Mouse (Mus musculus): ENCODE results near the gene Fus. TPM values are rescaled to one million over a fixed set of nuclear protein-coding genes. Genes with fewer than 3 reads are reported as not detected.

The Fus gene
- polyA plus RNA-seq, 1 experiment from 2014 or later, result 57.7 TPM

DNA sequence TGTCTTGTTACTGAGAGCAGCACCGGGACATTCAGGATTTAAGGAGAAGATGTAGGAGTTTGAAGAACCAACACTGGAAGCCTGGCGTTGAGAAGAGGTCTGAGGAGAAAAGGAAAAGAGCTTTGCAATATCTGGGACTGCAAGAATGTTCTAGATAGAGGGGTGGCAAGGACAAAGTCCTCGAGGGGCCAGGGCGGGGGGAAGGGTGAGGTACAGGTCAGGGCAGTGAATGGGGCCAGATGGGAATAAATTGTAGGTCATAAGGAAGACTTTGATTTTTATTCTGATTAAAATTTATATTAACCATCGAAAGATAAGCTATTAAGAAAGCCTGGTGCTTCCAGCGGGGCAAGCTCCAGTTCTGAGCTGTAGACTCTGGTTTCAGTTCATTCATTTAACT lies 35.8 kb downstream of the Fus start:
- WGBS, result 86% methylated on average over 6 of the region's 6 CpGs
- H3K4me2 ChIP-seq (ENCODE audit: low read depth, low read length), result no peak overlapping the region
- no peak overlapping the region for H3K27ac ChIP-seq (replicated peaks; ENCODE audit: low read depth, low read length)
- H3K9ac ChIP-seq (replicated peaks; ENCODE audit: low read length), result no peak overlapping the region
- H3K4me3 ChIP-seq (ENCODE audit: low read depth, low read length), result no peak overlapping the region
- no peaks in the 10 kb centered on the region for H3K9me3 ChIP-seq (replicated peaks; ENCODE audit: control insufficient read depth, low read length)
- H3K27me3 ChIP-seq (ENCODE audit: control insufficient read depth, insufficient read depth, low read length), result no peaks in the 10 kb centered on the region
- ATAC-seq (replicated peaks; ENCODE audit: insufficient number of reproducible peaks, low FRiP score, low TSS enrichment, low read depth) (no peak), DNase-seq (ENCODE audit: low spot score) (no peak)
- H3K4me1 ChIP-seq (ENCODE audit: control insufficient read depth, insufficient read depth, low read length), result no peaks in the 10 kb centered on the region
- no peaks in the 10 kb centered on the region for H3K36me3 ChIP-seq (replicated peaks; ENCODE audit: control insufficient read depth, insufficient read depth, low read depth, low read length)

DNA sequence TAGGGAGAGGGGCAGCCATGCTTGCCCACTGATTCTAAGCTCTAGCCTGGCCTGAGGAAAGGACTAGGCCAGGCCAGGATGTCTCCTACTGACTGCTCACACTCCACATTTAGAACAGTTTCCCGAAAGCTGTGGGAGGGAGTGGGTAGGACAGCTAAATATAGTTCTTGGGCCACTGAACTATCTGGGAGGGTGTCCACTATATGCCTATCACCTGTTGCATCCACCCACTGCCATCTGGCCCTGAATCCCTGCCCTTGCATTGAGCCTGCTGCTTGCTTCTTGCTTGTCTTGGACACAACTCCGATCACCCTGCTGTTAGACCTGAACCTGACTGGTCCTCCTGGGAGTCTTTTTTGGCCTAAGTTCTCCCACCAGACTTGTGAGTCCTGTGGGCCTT lies 36.4 kb downstream of the Fus start, which contains the start of gene Trim72:
Gene Trim72, plus strand, starts transcription at position 262 of the 400 bp plus-strand sequence.
- H3K4me3 ChIP-seq (ENCODE audit: low read depth, low read length), result peak within 1 kb of the TSS; percentile 18; the same call in 1 of the 2 replicates
- WGBS, result 91% methylated on average over 2 of the region's 2 CpGs
- H3K9me3 ChIP-seq (replicated peaks; ENCODE audit: control insufficient read depth, low read length), result no peaks in the 10 kb centered on the region
- no peak within 1 kb of the TSS for H3K27ac ChIP-seq (replicated peaks; ENCODE audit: low read depth, low read length)
- peak within 1 kb of the TSS; percentile 22 for H3K9ac ChIP-seq (replicated peaks; ENCODE audit: low read length)
- peak within 1 kb of the TSS; percentile 39 for H3K4me2 ChIP-seq (ENCODE audit: low read depth, low read length)
- no peaks in the 10 kb centered on the region for H3K36me3 ChIP-seq (replicated peaks; ENCODE audit: control insufficient read depth, insufficient read depth, low read depth, low read length)
- H3K4me1 ChIP-seq (ENCODE audit: control insufficient read depth, insufficient read depth, low read length), result no peaks in the 10 kb centered on the region
- DNase-seq (ENCODE audit: low spot score) (no peak), ATAC-seq (replicated peaks; ENCODE audit: insufficient number of reproducible peaks, low FRiP score, low TSS enrichment, low read depth) (no peak)
- H3K27me3 ChIP-seq (ENCODE audit: control insufficient read depth, insufficient read depth, low read length), result no peaks in the 10 kb centered on the region

DNA sequence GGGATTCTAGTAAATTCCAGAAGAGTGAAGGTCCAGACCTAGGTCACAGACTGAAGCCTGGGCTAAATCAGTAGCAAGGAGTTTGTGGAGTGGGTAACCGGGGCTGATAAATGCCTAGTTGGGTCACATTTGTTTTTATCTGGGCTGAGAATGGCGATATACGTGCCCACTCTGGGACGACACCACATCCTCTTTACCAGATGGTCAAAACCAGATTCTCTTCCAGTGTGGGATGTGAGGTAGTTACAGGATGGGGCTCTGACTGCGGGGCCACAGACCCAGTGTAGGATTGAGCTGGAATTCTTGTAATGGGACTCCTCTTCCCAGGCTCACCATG lies 36.9 kb downstream of the Fus start:
- ATAC-seq (replicated peaks; ENCODE audit: insufficient number of reproducible peaks, low FRiP score, low TSS enrichment, low read depth), result peak; percentile 41; the same call in 1 of the 2 replicates
- no peak overlapping the region for H3K4me2 ChIP-seq (ENCODE audit: low read depth, low read length)

DNA sequence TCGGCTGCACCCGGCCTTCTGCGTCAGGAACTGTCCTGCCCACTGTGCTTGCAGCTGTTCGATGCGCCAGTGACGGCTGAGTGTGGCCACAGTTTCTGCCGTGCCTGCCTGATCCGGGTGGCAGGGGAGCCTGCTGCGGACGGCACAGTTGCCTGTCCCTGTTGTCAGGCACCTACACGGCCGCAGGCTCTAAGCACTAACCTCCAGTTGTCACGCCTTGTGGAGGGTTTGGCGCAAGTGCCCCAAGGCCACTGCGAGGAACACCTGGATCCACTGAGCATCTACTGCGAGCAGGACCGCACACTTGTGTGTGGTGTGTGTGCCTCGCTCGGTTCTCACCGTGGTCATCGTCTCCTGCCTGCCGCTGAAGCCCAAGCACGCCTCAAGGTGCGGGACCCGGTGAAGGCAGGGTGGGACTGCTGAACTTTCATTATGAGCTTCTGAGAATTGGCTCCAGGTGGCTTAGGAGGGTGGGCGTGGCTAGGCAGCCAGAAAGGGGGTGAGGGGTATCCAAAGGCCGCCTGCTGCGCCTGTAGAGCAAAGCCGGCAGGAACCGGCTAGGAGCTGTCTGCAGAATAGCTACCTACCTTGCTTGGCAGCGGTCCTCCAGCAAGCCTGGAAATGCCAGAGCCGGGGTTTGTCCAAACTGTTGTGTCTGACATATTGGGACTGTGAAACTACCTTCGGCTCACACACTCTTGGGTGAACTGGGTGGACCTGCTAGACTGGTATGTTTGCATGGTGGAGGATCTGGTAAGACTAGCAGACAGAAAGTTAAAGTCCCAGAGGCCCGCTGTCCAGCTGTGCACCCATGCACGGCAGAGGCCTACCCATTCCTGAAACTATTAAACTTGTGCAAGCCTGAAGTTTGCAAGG lies 37.5 kb downstream of the Fus start:
- 15% methylated on average over 35 of the region's 35 CpGs for WGBS
- Histone ChIP-seq H3K4me2 (ENCODE audit: low read depth, low read length) (peak overlapping the region; percentile 39), H3K27me3 (ENCODE audit: control insufficient read depth, insufficient read depth, low read length) (no peaks in the 10 kb centered on the region), H3K27ac (replicated peaks; ENCODE audit: low read depth, low read length) (no peak overlapping the region), H3K4me3 (ENCODE audit: low read depth, low read length) (peak overlapping the region; percentile 18; the same call in 1 of the 2 replicates), H3K9ac (replicated peaks; ENCODE audit: low read length) (peak overlapping the region; percentile 22), H3K4me1 (ENCODE audit: control insufficient read depth, insufficient read depth, low read length) (no peaks in the 10 kb centered on the region), H3K9me3 (replicated peaks; ENCODE audit: control insufficient read depth, low read length) (no peaks in the 10 kb centered on the region), H3K36me3 (replicated peaks; ENCODE audit: control insufficient read depth, insufficient read depth, low read depth, low read length) (no peaks in the 10 kb centered on the region)
- ATAC-seq (replicated peaks; ENCODE audit: insufficient number of reproducible peaks, low FRiP score, low TSS enrichment, low read depth), result peak; percentile 45; the same call in 1 of the 2 replicates
- DNase-seq (ENCODE audit: low spot score), result peak; percentile 68

More for the DNA sequence above, 36.9 kb downstream of the Fus start:
- 57% methylated on average over 5 of the region's 5 CpGs for WGBS
- H3K9me3 ChIP-seq (replicated peaks; ENCODE audit: control insufficient read depth, low read length), result no peaks in the 10 kb centered on the region
- DNase-seq (ENCODE audit: low spot score), result no peak
- no peaks in the 10 kb centered on the region for H3K36me3 ChIP-seq (replicated peaks; ENCODE audit: control insufficient read depth, insufficient read depth, low read depth, low read length)
- H3K27me3 ChIP-seq (ENCODE audit: control insufficient read depth, insufficient read depth, low read length), result no peaks in the 10 kb centered on the region
- no peak overlapping the region for H3K27ac ChIP-seq (replicated peaks; ENCODE audit: low read depth, low read length)
- no peak overlapping the region; the same call in 1 of the 2 replicates for H3K9ac ChIP-seq (replicated peaks; ENCODE audit: low read length)
- no peaks in the 10 kb centered on the region for H3K4me1 ChIP-seq (ENCODE audit: control insufficient read depth, insufficient read depth, low read length)
- H3K4me3 ChIP-seq (ENCODE audit: low read depth, low read length), result no peak overlapping the region

DNA sequence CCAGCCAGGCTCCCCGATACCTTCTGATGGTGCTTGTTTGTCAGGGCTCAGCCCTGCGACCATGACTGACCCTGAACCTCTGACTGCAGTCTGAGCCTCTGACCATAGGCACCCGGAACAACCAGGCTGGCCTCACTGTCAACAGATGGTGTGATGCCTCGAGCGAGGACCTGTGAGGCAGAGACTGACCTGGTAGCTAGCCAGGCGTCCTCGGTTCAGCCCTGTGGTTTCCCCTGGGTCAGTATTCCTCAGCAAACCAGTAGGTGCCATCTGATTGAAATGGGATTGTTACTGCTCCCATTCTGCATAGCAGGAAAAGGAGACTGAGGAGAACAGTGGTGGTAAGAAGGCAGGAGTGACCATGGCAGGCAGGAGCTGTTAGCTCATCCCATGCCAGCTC lies 38.9 kb downstream of the Fus start:
- H3K9ac ChIP-seq (replicated peaks; ENCODE audit: low read length), result no peak overlapping the region
- H3K27me3 ChIP-seq (ENCODE audit: control insufficient read depth, insufficient read depth, low read length), result no peaks in the 10 kb centered on the region
- no peak overlapping the region for H3K27ac ChIP-seq (replicated peaks; ENCODE audit: low read depth, low read length)
- H3K9me3 ChIP-seq (replicated peaks; ENCODE audit: control insufficient read depth, low read length), result no peaks in the 10 kb centered on the region
- DNase-seq (ENCODE audit: low spot score), result no peak
- H3K4me3 ChIP-seq (ENCODE audit: low read depth, low read length), result no peak overlapping the region
- no peaks in the 10 kb centered on the region for H3K4me1 ChIP-seq (ENCODE audit: control insufficient read depth, insufficient read depth, low read length)
- 76% methylated on average over 7 of the region's 7 CpGs for WGBS
- ATAC-seq (replicated peaks; ENCODE audit: insufficient number of reproducible peaks, low FRiP score, low TSS enrichment, low read depth), result no peak
- H3K36me3 ChIP-seq (replicated peaks; ENCODE audit: control insufficient read depth, insufficient read depth, low read depth, low read length), result no peaks in the 10 kb centered on the region
- no peak overlapping the region for H3K4me2 ChIP-seq (ENCODE audit: low read depth, low read length)

DNA sequence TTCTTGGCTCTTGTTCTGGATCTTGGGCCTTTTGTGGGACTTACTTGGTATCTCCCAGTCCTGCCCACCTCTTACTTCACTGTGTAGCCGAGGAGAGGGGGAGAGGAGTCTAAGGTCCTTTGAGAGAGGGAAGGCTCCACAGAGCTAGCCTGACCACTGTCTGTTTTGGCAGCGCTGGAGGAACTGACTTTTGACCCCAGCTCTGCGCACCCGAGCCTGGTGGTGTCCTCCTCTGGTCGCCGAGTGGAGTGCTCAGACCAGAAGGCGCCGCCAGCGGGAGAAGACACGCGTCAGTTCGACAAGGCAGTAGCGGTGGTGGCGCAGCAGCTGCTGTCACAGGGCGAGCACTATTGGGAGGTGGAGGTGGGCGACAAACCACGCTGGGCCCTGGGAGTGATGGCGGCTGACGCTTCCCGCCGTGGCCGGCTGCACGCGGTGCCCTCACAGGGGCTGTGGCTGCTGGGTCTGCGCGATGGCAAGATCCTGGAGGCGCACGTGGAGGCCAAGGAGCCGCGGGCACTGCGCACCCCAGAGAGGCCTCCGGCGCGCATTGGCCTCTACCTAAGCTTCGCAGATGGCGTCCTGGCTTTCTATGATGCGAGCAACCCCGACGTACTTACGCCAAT lies 42.6 kb downstream of the Fus start:
- ATAC-seq (replicated peaks; ENCODE audit: insufficient number of reproducible peaks, low FRiP score, low TSS enrichment, low read depth) (0 out of 2 replicates have a peak, but pooled peaks have one; percentile 37), DNase-seq (ENCODE audit: low spot score) (no peak)
- H3K36me3 ChIP-seq (replicated peaks; ENCODE audit: control insufficient read depth, insufficient read depth, low read depth, low read length), result no peaks in the 10 kb centered on the region
- no peaks in the 10 kb centered on the region for H3K9me3 ChIP-seq (replicated peaks; ENCODE audit: control insufficient read depth, low read length)
- H3K9ac ChIP-seq (replicated peaks; ENCODE audit: low read length), result peak overlapping the region; percentile 13; the same call in 1 of the 2 replicates
- no peaks in the 10 kb centered on the region for H3K27me3 ChIP-seq (ENCODE audit: control insufficient read depth, insufficient read depth, low read length)
- no peak overlapping the region for H3K4me2 ChIP-seq (ENCODE audit: low read depth, low read length)
- no peak overlapping the region for H3K27ac ChIP-seq (replicated peaks; ENCODE audit: low read depth, low read length)
- 49% methylated on average over 39 of the region's 40 CpGs for WGBS
- H3K4me3 ChIP-seq (ENCODE audit: low read depth, low read length), result no peak overlapping the region
- no peaks in the 10 kb centered on the region for H3K4me1 ChIP-seq (ENCODE audit: control insufficient read depth, insufficient read depth, low read length)

DNA sequence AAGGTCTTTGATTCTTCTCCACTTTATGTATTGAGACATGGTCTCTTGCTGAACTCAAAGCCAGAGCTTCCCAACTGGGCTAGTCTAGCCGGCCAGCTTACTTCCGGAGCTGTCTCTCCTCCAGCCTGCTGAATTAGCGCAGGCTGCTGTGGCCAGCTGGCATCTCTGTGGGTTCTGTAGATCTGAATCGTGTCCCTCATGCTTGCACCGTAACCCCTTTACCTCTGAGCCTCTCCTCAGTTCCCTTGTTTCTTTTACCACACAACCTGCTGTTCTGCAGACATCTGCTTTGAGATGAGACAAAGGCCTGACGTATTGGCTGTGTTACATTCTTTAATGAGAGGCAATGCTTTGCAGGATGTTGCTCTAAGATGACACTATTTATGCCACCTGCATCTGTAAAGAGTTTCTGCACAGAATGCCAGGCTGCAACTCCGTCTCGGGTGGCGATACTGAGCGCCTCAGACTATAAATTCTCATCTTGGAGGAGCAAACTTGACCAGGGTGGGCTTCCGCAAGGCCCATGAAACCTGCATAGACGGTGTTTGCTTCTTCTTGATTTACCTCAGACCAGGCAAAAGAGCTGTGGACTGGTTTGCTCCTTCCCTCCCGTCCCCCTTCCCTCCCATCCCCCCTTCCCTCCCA lies 45.0 kb downstream of the Fus start:
- no peak overlapping the region for H3K27ac ChIP-seq (replicated peaks; ENCODE audit: low read depth, low read length)
- H3K9me3 ChIP-seq (replicated peaks; ENCODE audit: control insufficient read depth, low read length), result no peaks in the 10 kb centered on the region
- WGBS, result 79% methylated on average over 13 of the region's 13 CpGs
- ATAC-seq (replicated peaks; ENCODE audit: insufficient number of reproducible peaks, low FRiP score, low TSS enrichment, low read depth) (no peak), DNase-seq (ENCODE audit: low spot score) (no peak)
- H3K9ac ChIP-seq (replicated peaks; ENCODE audit: low read length), result no peak overlapping the region
- no peaks in the 10 kb centered on the region for H3K27me3 ChIP-seq (ENCODE audit: control insufficient read depth, insufficient read depth, low read length)
- no peaks in the 10 kb centered on the region for H3K36me3 ChIP-seq (replicated peaks; ENCODE audit: control insufficient read depth, insufficient read depth, low read depth, low read length)
- no peak overlapping the region for H3K4me3 ChIP-seq (ENCODE audit: low read depth, low read length)
- H3K4me2 ChIP-seq (ENCODE audit: low read depth, low read length), result no peak overlapping the region
- no peaks in the 10 kb centered on the region for H3K4me1 ChIP-seq (ENCODE audit: control insufficient read depth, insufficient read depth, low read length)
